Mouse (Mus musculus) spleen, adult 18-20 months (tissue): ENCODE results near the gene Scel.
"Not testable (repeated sequence)": the region's sequence is repeated elsewhere in the genome, so short reads cannot be mapped to it uniquely, and the experiment has no call there.

Source experiments
- DNase-seq, 2 experiments: peaks; one replicate each; pipeline ENCODE4 v3.0.0; 2022; ENCODE audit warnings: mixed read lengths in 2 of 2

Scel gene

DNA sequence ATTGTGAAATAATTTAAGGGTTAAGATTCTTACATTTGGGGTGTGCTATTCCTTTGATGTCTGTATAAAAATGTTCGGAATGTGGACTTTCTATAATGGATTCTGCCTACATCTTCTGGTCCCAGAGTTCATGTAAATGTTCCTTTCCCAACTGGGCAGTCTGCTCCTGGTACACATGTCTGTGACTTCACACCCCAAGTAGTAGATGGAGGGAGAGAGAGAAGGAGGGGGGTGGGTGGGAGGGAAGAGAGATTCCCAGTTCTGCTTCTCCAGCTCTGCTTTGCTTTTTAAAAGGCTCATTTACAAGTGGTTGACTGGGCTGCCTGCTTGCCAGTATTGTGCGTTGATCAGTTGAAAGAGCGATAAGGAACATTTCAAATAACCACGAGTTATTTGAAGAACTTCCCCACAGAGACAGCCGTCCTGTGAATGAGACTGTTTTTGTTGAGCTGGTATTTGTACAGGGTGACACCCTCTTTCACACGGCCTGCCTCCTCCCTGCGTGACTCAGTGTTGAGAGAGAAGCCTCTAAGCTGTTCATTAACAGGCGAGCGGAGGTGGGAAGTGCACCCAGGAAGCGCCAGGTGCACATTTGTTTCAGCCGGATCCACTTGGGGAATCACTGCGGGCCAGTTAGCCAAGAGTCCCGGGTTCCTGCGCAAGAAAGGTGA is at the start of gene Scel:
TSS of gene Scel (plus strand) at position 541 of the 671 bp plus-strand sequence.
- DNase-seq: no peak

DNA sequence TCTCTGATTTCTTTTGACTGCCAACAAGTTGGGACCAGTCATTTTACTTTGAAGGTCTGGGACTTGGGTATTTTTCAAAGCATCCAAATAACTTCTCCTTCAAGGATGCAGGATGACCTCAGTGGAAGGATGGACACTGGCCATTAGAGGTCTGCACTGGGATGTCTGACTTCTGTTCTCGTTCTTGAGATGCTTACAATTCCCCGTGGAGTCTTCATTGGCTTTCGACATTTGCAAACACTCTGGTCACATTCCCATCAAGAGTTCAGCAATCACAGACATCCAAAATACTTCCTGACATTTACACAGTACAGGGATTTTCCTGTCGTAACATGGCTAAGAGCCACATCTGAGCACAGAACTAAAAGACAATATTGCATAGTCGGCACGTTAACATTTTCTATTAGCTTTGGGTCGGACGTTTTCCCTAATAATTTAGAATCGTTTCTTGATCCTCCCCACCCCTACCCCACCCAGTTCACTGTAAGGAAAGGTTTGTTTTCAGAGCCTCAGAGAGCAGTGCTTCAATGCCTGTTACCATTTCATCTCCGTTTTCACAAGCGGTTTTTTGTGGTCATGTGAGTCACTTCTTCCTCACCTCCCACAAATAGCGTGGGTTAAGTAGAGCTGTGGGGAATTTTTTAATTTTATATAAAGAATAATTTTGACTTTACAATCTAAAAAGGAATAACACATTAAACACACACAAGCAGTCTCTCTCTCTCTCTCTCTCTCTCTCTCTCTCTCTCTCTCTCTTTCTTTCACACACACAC is 44.3 kb upstream of the Scel start:
- no peak for DNase-seq

DNA sequence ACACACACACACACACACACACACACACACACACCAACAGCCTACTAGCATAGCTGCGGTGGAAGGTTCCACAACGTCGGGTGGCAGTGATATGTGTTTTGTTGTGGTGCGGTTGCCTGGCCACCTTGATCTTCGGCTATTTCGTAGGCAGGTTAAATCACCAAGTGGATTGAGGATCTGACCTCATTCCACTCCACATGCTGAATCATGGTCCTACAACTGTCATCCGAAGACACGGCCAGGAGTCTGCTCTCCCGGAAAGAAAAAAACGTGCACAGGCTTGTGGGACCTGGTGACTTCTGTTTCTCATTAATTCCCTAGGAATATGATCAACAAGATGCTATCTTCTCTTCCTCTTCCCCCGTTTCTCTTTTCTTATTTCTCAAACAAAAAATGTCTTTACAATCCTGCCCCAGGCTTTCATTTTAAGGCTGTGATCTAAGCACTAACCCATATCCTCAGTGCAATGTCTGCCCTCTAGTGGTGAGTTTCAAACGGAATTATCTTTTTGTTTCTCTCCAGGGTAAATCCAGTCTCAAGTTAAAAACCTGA is 43.6 kb upstream of the Scel start:
- no peak for DNase-seq

DNA sequence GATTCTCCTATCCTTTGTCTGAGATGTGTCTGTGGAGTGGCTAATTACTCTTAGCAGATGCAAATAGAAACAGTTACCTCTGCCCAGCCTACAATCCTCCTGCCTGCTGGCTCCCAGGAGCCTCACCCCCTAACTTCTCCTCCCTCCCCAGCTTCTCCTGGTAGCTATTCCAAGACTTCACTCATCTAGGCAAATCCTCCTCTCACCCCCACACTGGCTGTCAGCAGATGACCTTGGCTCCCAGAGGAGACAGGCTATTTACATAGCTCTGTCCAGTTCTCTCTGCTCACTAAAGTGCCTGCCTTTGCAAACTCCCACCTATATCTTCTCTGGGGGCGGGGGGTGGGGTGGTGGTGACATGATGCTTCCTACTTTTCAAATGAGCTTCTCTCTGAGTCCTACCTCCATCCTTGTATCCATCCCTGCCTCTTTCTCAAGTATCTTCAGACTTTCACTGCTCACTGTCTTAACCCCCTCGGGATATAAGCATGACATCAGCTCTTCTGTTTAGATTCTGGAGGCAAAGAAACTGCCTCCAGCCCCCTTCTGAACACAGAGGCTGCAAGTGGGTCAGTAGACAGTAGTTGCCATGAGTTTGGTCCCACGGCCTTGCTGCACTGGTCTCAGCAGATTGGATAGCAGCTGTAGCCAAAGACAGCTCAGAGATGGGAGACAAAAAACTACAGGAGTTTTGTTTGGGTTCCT is 41.9 kb upstream of the Scel start:
- DNase-seq: no peak

DNA sequence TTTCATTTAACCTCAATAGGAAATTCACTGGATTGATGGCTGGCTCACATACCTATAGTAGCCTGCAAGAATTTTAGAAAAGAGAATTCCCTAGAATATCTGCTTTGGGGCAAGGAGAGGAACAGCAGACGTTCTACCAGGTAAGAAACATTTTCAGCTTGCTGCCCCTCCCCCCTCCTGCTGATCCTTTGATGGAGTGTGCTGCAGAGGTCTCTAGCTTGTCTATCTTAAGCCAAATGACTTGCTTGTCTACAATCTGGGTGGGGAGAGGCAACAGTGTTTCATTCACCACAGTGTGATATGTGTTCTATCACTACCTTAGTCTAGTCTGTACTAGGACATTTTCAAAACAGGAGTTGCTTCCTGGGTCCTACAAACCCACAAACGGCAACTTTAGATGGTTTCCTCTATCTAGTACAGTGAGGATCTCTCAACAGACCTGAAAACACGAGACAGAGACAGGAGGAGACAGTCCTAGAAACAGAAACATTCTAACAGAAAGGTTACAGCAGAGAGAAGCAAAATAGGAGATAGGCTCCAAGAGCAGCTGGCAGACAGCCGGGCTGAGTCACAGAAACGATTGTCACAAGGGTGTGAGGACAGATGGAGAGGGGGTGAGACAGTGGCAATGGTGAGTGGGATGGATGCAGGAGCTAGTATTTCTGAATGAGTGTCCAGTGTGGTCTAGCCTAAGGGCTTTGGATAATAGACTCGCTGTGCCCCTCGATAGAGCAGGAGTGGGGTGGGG is 41.2 kb upstream of the Scel start:
- no peak for DNase-seq

DNA sequence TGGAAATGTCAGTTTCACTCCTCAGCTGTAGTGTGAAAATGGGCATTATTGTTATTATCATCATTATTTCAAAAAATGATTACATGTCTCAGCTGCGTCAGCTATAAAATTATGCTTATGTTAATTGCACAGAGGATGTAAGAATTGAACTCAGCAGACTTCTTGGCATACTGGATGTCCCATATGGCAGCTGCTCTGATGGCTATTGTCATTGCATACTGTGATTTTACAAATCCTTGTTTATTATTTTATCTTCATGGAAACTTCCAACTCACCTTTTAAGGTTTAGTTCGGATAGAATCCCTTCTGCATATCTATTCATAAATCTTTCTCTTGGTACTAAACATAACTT is 40.6 kb upstream of the Scel start:
- no peak for DNase-seq

DNA sequence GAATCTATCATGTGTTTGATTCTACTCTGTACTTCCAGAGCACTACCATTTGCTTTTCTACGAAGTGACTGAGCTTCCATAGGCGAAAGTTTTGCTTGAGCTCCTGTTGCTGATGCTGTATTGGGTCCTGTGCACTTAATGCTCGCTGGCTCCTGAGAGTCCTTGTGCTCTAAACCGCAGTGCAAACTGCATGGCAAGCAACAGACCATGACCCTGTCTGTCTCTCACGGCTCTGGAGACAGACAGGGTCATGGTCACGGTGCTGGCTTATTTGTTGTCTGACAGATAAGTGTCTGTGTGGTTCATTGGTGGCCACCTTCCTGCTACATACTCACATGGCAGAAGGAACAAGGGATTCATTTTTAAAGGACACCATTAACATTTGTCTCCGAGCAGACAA is 37.8 kb upstream of the Scel start:
- DNase-seq: peak in 1 of 2 experiments; percentile 27

DNA sequence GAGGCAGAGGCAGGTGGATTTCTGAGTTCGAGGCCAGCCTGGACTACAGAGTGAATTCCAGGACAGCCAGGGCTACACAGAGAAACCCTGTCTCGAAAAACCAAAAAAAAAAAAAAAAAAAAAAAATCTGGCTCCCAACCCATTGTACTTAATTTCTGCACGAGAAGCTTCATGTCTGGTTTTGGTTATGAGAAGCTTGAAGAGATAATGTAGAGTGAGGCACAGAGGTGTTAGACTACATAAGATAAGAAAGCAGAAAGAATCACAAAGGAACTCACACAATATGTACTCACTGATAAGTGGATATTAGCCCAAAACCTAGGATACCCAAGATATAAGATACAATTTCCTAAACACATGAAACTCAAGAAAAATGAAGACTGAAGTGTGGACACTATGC is 36.9 kb upstream of the Scel start:
- DNase-seq: not testable (repeated sequence)

DNA sequence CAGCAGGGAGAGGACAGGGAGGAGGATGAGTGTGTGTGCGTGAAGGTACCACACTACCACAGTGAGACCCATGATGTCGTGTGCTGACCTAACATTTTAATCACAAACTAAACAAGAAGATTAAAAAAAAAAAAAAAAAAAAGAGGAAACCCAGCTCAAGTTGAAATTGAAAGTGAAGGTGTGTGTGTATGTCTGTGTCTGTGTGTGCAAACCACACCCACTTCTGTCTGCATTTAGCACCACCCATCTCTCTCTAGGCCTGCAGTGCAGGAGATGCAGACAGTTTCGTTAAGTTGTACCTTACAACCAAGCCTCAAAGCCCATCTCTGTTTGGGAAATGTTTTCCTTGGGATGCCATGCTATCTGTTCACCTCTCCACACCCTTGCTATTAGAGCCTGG is 35.9 kb upstream of the Scel start:
- DNase-seq: no peak

DNA sequence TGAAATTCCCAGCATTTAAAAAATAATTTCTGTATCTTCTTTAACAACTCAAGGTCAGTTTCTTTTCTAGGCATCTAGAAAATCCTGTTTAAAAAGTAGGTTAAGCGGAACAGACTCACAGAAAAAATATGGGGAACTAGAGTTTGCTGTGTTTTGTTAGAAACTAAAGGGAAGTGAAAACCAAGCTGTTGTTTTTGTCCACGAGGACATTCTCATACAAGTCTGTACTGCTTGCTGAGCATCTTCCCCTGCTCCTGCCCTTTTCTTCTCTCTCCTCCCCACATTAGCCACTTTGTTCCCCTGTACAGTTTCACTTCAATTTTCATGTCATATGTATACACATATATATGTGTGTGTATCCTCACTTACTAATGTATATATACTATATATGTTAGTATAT is 35.2 kb upstream of the Scel start:
- no peak for DNase-seq

DNA sequence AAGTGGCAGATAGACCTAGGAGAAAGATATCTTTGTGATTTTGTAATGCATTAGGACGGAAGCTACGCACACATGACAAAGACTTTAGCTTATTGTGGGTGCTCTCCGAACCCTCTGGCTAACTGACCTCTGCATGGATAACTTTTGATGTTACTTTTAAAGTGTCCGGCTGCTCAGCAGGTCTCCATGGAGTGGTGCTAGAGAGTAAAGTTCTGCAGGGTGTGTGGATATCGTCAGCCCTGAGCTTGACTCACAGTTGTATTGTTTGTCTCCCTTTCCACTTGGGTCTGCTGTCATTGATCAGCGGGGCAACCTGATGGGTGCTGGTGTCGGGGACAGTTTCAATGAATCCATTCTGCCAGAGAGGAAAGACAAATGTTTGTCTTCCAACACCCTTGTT is 33.7 kb upstream of the Scel start:
- DNase-seq: no peak

DNA sequence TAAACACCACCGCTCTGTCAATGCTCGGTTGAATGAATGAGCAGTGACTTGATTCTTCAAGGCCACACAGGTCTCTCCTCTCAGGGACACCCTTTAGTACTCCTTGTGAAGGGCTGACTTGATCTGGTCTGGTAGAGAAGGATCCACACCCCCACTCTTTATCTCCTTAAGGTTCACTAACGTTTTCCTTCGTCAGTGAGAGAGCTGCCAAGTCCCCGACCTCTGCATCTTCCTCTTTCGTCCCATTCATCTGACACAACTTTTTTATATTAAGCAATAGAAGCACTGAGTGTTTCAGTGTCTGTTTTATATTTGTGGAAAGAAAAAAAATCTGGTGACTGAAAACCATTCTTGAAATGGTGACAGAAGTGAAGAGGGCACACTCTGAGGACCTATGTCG is 31.6 kb upstream of the Scel start:
- DNase-seq: no peak

DNA sequence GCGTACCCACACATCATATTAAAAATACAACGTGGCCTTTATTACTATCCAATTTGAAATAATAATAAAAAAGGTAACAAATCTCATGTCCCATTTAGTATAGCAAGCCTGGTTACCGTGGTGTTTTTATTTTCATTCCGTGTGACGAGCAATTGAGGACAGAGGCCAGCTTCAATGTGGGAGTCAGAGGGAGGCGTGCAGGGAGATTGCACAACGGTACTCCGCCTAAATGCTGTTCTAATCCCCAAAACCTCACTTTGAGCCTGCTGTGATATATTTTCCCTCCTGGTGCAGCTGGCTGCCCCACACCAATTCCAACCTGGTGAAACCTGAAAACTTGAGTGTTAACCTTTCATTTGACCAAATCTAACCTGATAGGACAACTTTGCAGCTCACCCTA is 27.5 kb upstream of the Scel start:
- DNase-seq: no peak

DNA sequence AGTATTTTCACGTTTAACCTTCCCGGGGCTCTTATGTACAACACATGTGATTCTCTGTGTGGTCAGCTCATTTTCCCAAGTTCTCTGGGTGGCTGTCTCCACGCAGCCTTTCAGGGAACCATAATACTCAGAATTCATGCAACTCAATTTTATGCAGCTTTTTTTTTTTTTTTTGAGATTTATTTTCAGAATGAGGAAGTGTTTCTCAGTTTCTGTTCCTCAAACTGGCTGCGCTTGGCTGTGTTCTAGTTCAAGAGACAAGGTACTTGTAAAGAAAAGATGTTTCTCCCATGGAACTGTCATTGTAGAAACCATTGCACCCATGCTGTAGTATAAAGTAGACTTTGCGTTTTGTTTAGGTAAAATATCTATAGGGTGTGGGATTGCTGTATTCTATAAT is 26.2 kb upstream of the Scel start:
- no peak for DNase-seq

DNA sequence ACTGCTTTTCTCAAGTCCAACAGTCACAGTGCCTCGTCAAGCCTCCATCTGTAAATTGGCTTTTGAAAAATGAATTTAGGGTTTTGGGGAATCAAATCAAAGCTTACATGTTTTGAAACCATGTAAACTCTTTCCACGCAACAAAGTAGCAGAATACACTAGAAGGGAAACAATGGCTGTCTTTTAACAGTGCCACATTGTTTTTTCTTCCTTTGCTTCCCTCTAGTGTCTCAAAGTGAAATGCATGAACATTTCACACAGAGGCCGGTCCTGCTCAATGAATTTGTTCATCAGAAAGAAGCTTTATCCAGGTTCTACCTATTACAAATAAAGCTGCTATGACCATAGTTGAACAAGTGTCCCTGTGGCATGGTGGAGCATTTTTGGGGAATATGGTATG is 24.5 kb upstream of the Scel start:
- DNase-seq: no peak

DNA sequence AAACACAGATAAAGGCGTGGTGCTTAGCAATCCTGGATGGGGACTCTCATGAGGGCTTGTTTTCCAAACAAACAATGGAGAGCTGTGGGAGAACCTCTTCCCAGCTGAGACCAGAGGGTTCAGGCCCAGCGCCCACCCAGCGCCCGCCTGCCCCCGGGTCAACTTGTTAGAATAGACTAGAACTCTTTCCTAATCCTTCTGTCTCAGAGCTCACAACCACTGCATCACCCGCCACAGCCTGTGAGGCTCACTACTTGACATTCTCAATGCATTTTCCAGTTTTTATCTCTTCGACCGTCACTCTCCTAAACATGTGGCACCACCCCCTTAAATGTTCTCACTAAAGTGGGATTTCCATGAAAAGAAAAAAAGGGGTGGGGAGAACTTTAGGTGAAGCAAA is 14.9 kb upstream of the Scel start:
- no peak for DNase-seq

DNA sequence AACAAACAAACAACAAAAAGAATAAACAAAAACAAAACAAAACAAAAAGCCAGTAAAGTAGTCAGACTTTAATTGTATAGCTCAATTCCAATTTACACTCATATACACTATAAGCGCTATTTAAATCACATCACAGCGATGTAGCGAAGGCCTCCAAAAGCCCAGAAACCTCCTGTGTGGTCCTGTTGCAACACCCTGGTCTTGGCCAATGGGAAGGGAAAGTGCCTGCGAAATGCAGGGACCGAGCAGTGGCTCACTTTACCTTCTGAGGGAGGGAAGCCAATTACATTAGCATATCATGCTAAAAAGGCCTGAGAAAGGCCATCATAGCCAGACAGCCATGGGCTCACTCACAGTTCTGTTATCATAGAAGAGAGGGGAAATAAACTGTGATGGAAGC is 14.5 kb upstream of the Scel start:
- DNase-seq: no peak

DNA sequence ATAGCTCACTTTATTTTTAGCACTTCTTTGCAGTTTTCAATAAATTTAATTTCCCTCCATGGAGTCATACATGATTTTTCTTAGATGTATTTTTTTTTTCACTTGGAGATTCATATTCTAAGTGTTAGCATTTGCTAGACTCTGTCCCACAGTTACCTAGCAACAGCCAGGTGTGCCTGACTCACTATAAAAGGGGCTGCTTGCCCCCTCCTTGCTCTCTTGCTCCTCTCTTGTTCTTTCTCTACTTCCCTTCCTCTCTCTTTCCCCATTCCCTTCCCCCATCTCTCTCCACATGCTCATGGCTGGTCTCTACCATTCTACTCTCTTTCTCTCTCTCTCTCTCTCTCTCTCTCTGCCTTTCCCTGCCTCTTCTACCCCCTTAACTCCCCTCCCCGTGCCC is 14.1 kb upstream of the Scel start:
- DNase-seq: no peak

DNA sequence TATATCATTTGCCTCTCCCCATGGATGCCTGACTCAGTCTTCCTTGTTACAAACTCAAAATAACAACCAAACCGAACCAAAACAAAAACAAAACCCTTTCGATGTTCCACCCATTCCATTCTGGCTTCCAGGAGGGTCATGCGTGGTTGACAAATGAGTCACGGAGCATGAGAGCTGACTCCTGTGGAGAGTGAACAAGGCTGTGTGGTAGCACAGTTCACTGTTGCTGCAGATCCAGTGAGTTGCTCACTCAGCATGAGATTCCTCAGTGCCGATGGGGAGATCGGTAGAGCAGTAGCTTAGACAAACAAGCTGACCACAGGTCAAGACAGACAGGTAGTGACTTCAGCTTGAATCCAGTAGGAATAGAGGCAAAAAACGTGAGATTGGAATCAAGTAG is 12.8 kb upstream of the Scel start:
- no peak for DNase-seq

DNA sequence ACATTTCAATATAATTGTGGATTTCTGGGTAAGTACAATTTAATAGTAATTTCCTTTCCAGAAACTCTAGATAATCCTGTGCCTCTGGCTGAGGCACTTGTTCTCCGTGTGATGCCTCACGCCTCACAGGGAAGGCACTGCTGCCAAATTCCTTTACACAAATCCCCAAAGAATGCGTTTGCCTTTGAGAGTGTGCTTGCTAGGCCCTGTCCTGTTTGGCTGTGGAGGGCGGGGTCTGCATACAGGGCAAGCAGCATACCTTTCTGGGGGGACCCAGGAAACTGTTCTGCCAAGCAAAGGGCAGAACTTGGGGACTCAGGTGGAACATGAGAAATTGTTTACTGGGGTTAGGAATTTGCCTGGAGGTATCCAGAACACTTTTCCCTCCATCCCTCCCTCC is 12.2 kb upstream of the Scel start:
- no peak for DNase-seq

DNA sequence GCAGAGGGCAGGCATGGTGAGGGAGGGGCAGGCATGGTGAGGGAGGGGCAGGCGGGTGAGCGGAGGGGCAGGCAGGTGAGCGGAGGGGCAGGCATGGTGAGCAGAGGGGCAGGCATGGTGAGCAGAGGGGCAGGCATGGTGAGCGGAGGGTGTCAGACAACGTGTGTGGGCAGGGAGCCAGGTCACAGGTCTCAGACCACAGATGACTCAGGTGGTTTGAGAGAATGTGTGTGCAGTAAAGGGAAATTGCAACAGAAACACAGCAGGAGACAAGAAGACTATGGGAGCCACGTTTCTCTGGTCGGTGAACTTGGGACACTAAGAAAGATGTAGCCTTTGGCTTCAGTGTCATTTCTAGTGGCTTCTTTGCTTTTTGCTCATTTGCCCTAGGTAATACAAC is 8.6 kb upstream of the Scel start:
- no peak for DNase-seq

DNA sequence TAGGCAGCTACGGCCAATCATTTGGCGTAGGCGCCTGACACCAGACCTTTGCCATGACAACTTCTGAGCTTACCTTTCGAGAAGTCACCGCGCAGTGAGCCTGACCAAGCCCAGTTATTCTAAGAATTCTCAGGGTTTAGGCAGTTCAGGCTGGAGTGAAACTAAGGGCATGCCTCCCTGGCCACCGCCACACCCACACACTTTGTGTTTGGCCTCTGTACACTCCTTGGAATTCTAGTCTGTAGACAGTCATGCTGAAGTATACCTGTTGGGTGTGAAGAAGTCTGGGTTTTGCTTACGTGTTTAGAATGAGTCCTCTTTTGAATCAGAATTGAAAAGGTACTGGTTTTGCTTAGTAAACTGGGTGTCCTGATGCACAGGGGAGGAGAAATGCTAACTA is 3.6 kb upstream of the Scel start:
- DNase-seq: no peak

DNA sequence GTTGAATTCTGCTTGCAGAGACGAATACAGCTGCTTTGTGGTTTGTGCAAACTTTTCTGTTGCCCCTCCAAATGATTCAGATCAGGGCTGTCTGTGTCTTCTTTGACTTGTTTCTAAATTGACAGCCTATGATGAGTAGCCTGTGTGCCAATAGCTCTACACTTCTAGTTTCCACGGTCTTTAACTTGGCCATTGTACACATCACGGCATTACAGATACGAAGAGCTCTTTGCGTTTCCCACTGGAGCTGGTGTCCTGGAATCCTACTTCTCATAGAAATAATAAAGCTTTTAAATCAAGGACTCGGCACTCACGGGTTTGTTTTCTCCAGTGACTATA is 300 bp downstream of the Scel start:
- no peak for DNase-seq
